Mouse (Mus musculus) ES-E14 (cell line): ENCODE data around the gene Cbarp.

Experiments
- HCFC1 ChIP-seq: IDR thresholded peaks from 2 replicates; pipeline ENCODE4 v1.6.1; 2012; ENCODE audit warnings: low read length, inconsistent platforms, borderline replicate concordance; ENCODE audit not compliant: insufficient read depth
- MAFK ChIP-seq: IDR thresholded peaks from 2 replicates; pipeline ENCODE4 v1.6.1; 2014; ENCODE audit warnings: mild to moderate bottlenecking, low read depth, low read length, inconsistent platforms; ENCODE audit not compliant: insufficient read depth
- ZC3H11A ChIP-seq: IDR thresholded peaks from 2 replicates; pipeline ENCODE4 v1.6.1; 2012; ENCODE audit warnings: low read depth, mild to moderate bottlenecking, inconsistent platforms, low read length, borderline replicate concordance
- ZNF384 ChIP-seq: IDR thresholded peaks from 2 replicates; pipeline ENCODE4 v1.6.1; 2012; ENCODE audit warnings: low read depth, low read length, inconsistent platforms

DNA sequence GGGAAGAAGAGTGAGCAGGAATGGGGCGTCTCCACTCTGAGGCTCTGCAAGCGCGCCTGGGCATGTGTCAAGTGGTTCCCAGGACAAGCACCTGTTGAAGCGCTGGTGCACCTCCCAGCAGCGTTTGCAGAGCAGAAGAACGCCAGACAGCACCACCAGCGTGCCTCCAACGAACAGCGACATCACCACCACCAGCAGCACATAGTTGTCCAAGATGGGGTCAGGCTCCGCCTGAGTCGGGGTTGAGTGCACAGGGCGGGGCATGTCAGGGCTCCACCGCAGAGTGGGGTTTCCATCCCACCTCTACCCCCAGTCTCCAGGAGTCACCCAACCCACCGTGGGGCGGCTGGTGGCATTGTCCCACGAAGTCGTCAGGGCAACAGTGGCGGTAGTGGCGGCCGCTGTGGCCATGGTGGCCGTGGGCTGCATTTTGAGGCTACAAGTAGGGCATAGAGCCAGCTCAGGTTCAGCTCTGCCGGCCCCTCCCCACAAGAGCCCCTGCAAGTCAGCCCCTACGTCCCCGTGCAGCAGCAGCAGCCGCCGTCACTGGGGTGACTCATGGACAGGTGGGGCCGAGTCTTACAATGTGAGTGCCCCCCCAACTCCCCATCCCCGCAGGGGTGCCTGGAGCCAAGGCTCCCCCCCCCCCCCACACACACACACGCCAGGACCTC lies 3.5 kb downstream of the Cbarp start:
- TF ChIP-seq MAFK: no peak
- no peak for TF ChIP-seq ZNF384
- no peak for TF ChIP-seq HCFC1
- TF ChIP-seq ZC3H11A: no peak
